ENCODE assay signal across 23 mouse cellular contexts in genomic region chr3:29040064-29040463, GRCm38 (mm10). TPM values are rescaled to one million over a fixed set of nuclear protein-coding genes. Genes with fewer than 3 reads are reported as not detected.
"Had no signal": no experiment of that assay in that cellular context is flagged by ENCODE, and none has a peak within 500 bp of the region (broad histone marks: within the 10 kb centered on the region; RNA-seq: fewer than 3 reads in every experiment).

No protein-coding gene starts in this region.

- H3K4me3 ChIP-seq: kidney, embryonic 15.5 days; limb, embryonic 12.5 days; limb, embryonic 15.5 days; myocyte; neural tube, embryonic 13.5 days had no signal

- DNase-seq: kidney, adult 8-10 months; kidney, postnatal 10 days; kidney, postnatal 36 days; left cerebral cortex, postnatal 4 days; liver, postnatal 0 days; lung, embryonic 14.5 days; midbrain, embryonic 14.5 days; right cerebral cortex, adult 18-20 months; right cerebral cortex, postnatal 14 days; right cerebral cortex, postnatal 4 days; thymus, adult 18-20 months; thymus, postnatal 36 days had no signal

- H3K4me1 ChIP-seq: kidney, embryonic 15.5 days; limb, embryonic 12.5 days; limb, embryonic 15.5 days; neural tube, embryonic 13.5 days had no signal

- ATAC-seq: liver, postnatal 0 days; lung, postnatal 0 days had no signal

- H3K9ac ChIP-seq: kidney, embryonic 15.5 days; limb, embryonic 12.5 days; limb, embryonic 15.5 days; liver, embryonic 14.5 days; liver, postnatal 0 days; lung, embryonic 14.5 days; neural tube, embryonic 13.5 days had no signal

- H3K9me3 ChIP-seq: kidney, embryonic 15.5 days; limb, embryonic 12.5 days; limb, embryonic 15.5 days; neural tube, embryonic 13.5 days had no signal

- H3K36me3 ChIP-seq: kidney, embryonic 15.5 days; limb, embryonic 12.5 days; limb, embryonic 15.5 days; neural tube, embryonic 13.5 days had no signal

- H3K27me3 ChIP-seq: kidney, embryonic 15.5 days; limb, embryonic 12.5 days; limb, embryonic 15.5 days; neural tube, embryonic 13.5 days had no signal

- H3K27ac ChIP-seq: kidney, embryonic 15.5 days; limb, embryonic 12.5 days; limb, embryonic 15.5 days; liver, embryonic 14.5 days; macrophage; neural tube, embryonic 13.5 days; stomach, postnatal 0 days had no signal

- H3K4me2 ChIP-seq: kidney, embryonic 15.5 days; limb, embryonic 12.5 days; limb, embryonic 15.5 days; liver, embryonic 11.5 days; lung, embryonic 14.5 days; neural tube, embryonic 13.5 days had no signal

RNA-seq across cellular contexts. Expression of gene Egfem1, which starts 41.8 kb away (rescaled TPM):
- polyA plus RNA-seq: liver, embryonic 11.5 days; macrophage; myocyte; urinary bladder, adult 2 months had no signal
